Mouse (Mus musculus) thymus, adult 18-20 months (tissue): ENCODE data around the gene Tmem132d.

Experiments used
- DNase-seq, 2 experiments: peaks; one replicate each; pipeline ENCODE4 v3.0.0; 2022; ENCODE audit warnings: mixed read lengths in 2 of 2

Gene Tmem132d

GRCm38 (mm10) chr5:128205716-128206115 is 227.2 kb downstream of the Tmem132d start:
- no peak for DNase-seq

- no peak for DNase-seq
These were observed 228.1 kb downstream of the Tmem132d start for GRCm38 (mm10) chr5:128204685-128205320.

GRCm38 (mm10) chr5:128203879-128204581 is 228.8 kb downstream of the Tmem132d start:
- no peak for DNase-seq

GRCm38 (mm10) chr5:128194106-128194505 is 238.8 kb downstream of the Tmem132d start:
- no peak for DNase-seq

- DNase-seq: no peak
These were observed 240.3 kb downstream of the Tmem132d start for GRCm38 (mm10) chr5:128192485-128193055.

GRCm38 (mm10) chr5:128191710-128192109 is 241.2 kb downstream of the Tmem132d start:
- no peak for DNase-seq

GRCm38 (mm10) chr5:128190243-128190820 is 242.5 kb downstream of the Tmem132d start:
- DNase-seq: no peak

GRCm38 (mm10) chr5:128176234-128176633 is 256.6 kb downstream of the Tmem132d start:
- DNase-seq: no peak

- DNase-seq: no peak
These were observed 273.8 kb downstream of the Tmem132d start for GRCm38 (mm10) chr5:128158901-128159675.

GRCm38 (mm10) chr5:128151461-128151860 is 281.4 kb downstream of the Tmem132d start:
- no peak for DNase-seq

- no peak for DNase-seq
These were observed 285.8 kb downstream of the Tmem132d start for GRCm38 (mm10) chr5:128146901-128147645.

- no peak for DNase-seq
These were observed 288.1 kb downstream of the Tmem132d start for GRCm38 (mm10) chr5:128144799-128145198.

- DNase-seq: no peak
These were observed 296.1 kb downstream of the Tmem132d start for GRCm38 (mm10) chr5:128136818-128137217.

- no peak for DNase-seq
These were observed 310.2 kb downstream of the Tmem132d start for GRCm38 (mm10) chr5:128122656-128123055.

- no peak for DNase-seq
These were observed 313.7 kb downstream of the Tmem132d start for GRCm38 (mm10) chr5:128119171-128119570.

GRCm38 (mm10) chr5:128113107-128113506 is 319.8 kb downstream of the Tmem132d start:
- no peak for DNase-seq

GRCm38 (mm10) chr5:128112518-128112917 is 320.4 kb downstream of the Tmem132d start:
- DNase-seq: no peak

GRCm38 (mm10) chr5:128111664-128112063 is 321.2 kb downstream of the Tmem132d start:
- no peak for DNase-seq

GRCm38 (mm10) chr5:128102556-128102955 is 330.3 kb downstream of the Tmem132d start:
- no peak for DNase-seq

GRCm38 (mm10) chr5:128100331-128100730 is 332.5 kb downstream of the Tmem132d start:
- no peak for DNase-seq

- DNase-seq: no peak
These were observed 333.4 kb downstream of the Tmem132d start for GRCm38 (mm10) chr5:128099439-128099838.

- no peak for DNase-seq
These were observed 342.3 kb downstream of the Tmem132d start for GRCm38 (mm10) chr5:128090578-128090977.
